Mouse (Mus musculus): ENCODE measurements around the gene Scn10a. TPM values are rescaled to one million over a fixed set of nuclear protein-coding genes. Genes with fewer than 3 reads are reported as not detected.

Gene Scn10a
- total and polyA plus RNA-seq, 3 experiments: 0.27 to 2.9 TPM; not detected in 1

DNA sequence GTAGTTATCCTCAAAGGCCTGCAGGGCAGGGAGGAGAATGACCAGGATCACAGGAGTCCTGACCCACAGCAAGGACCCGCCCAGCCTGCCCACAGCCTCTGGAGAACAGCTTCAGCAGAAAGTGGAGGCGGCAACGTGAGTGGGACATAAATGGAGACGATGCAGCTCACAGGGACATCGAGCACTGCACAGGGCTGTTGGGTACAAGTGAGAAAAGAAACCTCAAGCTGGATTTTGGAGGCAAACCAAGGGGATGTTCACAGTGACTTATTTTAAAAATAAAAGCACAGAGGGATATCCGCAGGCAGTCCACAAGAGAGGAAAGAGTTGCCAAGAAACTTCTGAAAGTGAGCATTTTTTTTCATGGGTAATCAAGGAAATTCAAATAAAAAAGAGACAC, 91.9 kb downstream of the Scn10a start:
- H3K9ac ChIP-seq (ENCODE audit: control insufficient read depth, low read depth, low read length, poor library complexity, severe bottlenecking): no peak overlapping the region
- H3K27me3 ChIP-seq (ENCODE audit: control insufficient read depth in 1 of 2, insufficient read depth in 2 of 2, low read length in 2 of 2): no peaks in the 10 kb centered on the region
- no peaks in the 10 kb centered on the region for H3K9me3 ChIP-seq (replicated peaks; ENCODE audit: insufficient read depth, low read length)
- H3K27ac ChIP-seq (ENCODE audit: control insufficient read depth, low read depth, low read length): no peak overlapping the region
- peaks cover 9 to 41% of the 10 kb centered on the region in 2 experiments for H3K4me1 ChIP-seq (ENCODE audit: control insufficient read depth in 1 of 2, insufficient read depth in 2 of 2, low read length in 2 of 2)
- H3K4me3 ChIP-seq (ENCODE audit: control insufficient read depth in 1 of 2, insufficient read depth in 1 of 2, low read depth in 2 of 2, low read length in 2 of 2): no peak overlapping the region
- DNase-seq (ENCODE audit: low read depth, low spot score): no peak
- TF ChIP-seq TBP (IDR thresholded peaks at IDR 0.05; ENCODE audit: low read depth, low read length) (no peak), MXI1 (IDR thresholded peaks at IDR 0.05; ENCODE audit: low read depth, low read length) (no peak), BHLHE40 (IDR thresholded peaks at IDR 0.05; ENCODE audit: borderline replicate concordance, low read depth, low read length) (no peak), KAT2A (conservative IDR thresholded peaks at IDR 0.05; ENCODE audit: low read depth, low read length) (no peak), NELFE (IDR thresholded peaks at IDR 0.05; ENCODE audit: low read depth, low read length) (no peak), POLR2A (IDR thresholded peaks at IDR 0.05; ENCODE audit: control insufficient read depth in 1 of 2, insufficient read depth in 1 of 2, low read depth in 1 of 2, low read length in 2 of 2, poor library complexity in 1 of 2) (no peak), ZC3H11A (IDR thresholded peaks at IDR 0.05; ENCODE audit: low read depth, low read length) (no peak), CTCF (IDR thresholded peaks at IDR 0.05 in 2 of 3, conservative IDR thresholded peaks at IDR 0.05 in 1 of 3; ENCODE audit: control insufficient read depth in 1 of 3, insufficient read depth in 1 of 3, low read depth in 2 of 3, low read length in 3 of 3, poor library complexity in 1 of 3, severe bottlenecking in 1 of 3) (no peak), HCFC1 (IDR thresholded peaks at IDR 0.05; ENCODE audit: low read depth, low read length) (no peak), ETS1 (IDR thresholded peaks at IDR 0.05; ENCODE audit: low read depth, low read length) (no peak), CHD2 (IDR thresholded peaks at IDR 0.05; ENCODE audit: low read length) (no peak), MEF2A (IDR thresholded peaks at IDR 0.05; ENCODE audit: extremely low read depth, insufficient replicate concordance, low read depth, low read length, poor library complexity, severe bottlenecking) (no peak), TAL1 (IDR thresholded peaks at IDR 0.05; ENCODE audit: low read length) (no peak), MYC (IDR thresholded peaks at IDR 0.05; ENCODE audit: low read depth, low read length) (no peak), E2F4 (IDR thresholded peaks at IDR 0.05; ENCODE audit: borderline replicate concordance, low read depth, low read length) (no peak), ELF1 (IDR thresholded peaks at IDR 0.05; ENCODE audit: low read depth, low read length) (no peak), POLR2AphosphoS5 (IDR thresholded peaks at IDR 0.05; ENCODE audit: borderline replicate concordance, low read depth, low read length) (no peak), RAD21 (IDR thresholded peaks at IDR 0.05; ENCODE audit: low read depth, low read length) (no peak), MAFK (IDR thresholded peaks at IDR 0.05; ENCODE audit: borderline replicate concordance, low read depth, low read length) (no peak), ZKSCAN1 (IDR thresholded peaks at IDR 0.05; ENCODE audit: low read depth, low read length) (no peak)
- H3K36me3 ChIP-seq (ENCODE audit: control insufficient read depth in 1 of 2, insufficient read depth in 2 of 2, low read length in 2 of 2): peaks cover 0 to 15% of the 10 kb centered on the region in 2 experiments; a peak in 2 of 4 replicates
- no peaks in the 10 kb centered on the region for H3K79me2 ChIP-seq (ENCODE audit: control insufficient read depth, insufficient read depth, low read length, poor library complexity)

DNA sequence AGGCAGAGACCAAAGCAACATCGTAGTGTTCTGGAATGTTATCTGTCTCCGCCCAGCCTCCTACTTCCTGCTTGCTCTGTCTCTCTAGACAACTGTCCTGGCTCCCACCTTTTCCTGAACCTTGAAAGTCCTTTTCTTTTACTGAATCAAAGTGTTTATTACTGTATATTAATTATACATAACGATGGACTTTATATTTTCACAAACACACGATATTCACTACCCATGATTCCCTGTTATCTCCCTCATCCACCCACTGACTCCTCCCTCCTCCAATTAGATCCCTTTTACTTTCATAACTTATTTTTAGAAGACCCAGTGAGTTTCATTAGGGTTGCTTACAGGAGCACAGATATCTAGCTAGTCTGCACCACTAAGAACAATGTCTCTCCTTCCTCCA, 95.0 kb downstream of the Scn10a start:
- DNase-seq (ENCODE audit: low read depth, low spot score): peak; percentile 63
- H3K27me3 ChIP-seq (ENCODE audit: control insufficient read depth in 1 of 2, insufficient read depth in 2 of 2, low read length in 2 of 2): no peaks in the 10 kb centered on the region
- peak overlapping the region; percentile 54 to 61 for H3K4me3 ChIP-seq (ENCODE audit: control insufficient read depth in 1 of 2, insufficient read depth in 1 of 2, low read depth in 2 of 2, low read length in 2 of 2)
- peaks cover 0 to under 1% of the 10 kb centered on the region in 2 experiments; a peak in 1 of 4 replicates for H3K36me3 ChIP-seq (ENCODE audit: control insufficient read depth in 1 of 2, insufficient read depth in 2 of 2, low read length in 2 of 2)
- peaks cover 4 to 18% of the 10 kb centered on the region in 2 experiments; a peak in 3 of 4 replicates for H3K4me1 ChIP-seq (ENCODE audit: control insufficient read depth in 1 of 2, insufficient read depth in 2 of 2, low read length in 2 of 2)
- H3K27ac ChIP-seq (ENCODE audit: control insufficient read depth, low read depth, low read length): peak overlapping the region; percentile 72
- TF ChIP-seq EP300 (IDR thresholded peaks at IDR 0.05; ENCODE audit: low read depth in 1 of 2, low read length in 2 of 2) (0 out of 4 replicates have a peak, but pooled peaks of 1 of the 2 experiments have one; percentile 1), ZMIZ1 (IDR thresholded peaks at IDR 0.05; ENCODE audit: low read depth, low read length) (no peak), CHD1 (IDR thresholded peaks at IDR 0.05; ENCODE audit: low read depth, low read length) (no peak), TAL1 (IDR thresholded peaks at IDR 0.05; ENCODE audit: low read length) (0 out of 2 replicates have a peak, but pooled peaks have one; percentile 3), MYB (IDR thresholded peaks at IDR 0.05; ENCODE audit: low read depth, low read length) (no peak), ELF1 (IDR thresholded peaks at IDR 0.05; ENCODE audit: low read depth, low read length) (peak; percentile 41; the same call in 1 of the 2 replicates), GATA1 (IDR thresholded peaks at IDR 0.05; ENCODE audit: low read depth, low read length) (peak; percentile 64)
- H3K79me2 ChIP-seq (ENCODE audit: control insufficient read depth, insufficient read depth, low read length, poor library complexity): no peaks in the 10 kb centered on the region
- H3K9ac ChIP-seq (ENCODE audit: control insufficient read depth, low read depth, low read length, poor library complexity, severe bottlenecking): peak overlapping the region; percentile 61
- no peaks in the 10 kb centered on the region for H3K9me3 ChIP-seq (replicated peaks; ENCODE audit: insufficient read depth, low read length)
